Mouse (Mus musculus): ENCODE measurements around the gene Bnip3.

DNA sequence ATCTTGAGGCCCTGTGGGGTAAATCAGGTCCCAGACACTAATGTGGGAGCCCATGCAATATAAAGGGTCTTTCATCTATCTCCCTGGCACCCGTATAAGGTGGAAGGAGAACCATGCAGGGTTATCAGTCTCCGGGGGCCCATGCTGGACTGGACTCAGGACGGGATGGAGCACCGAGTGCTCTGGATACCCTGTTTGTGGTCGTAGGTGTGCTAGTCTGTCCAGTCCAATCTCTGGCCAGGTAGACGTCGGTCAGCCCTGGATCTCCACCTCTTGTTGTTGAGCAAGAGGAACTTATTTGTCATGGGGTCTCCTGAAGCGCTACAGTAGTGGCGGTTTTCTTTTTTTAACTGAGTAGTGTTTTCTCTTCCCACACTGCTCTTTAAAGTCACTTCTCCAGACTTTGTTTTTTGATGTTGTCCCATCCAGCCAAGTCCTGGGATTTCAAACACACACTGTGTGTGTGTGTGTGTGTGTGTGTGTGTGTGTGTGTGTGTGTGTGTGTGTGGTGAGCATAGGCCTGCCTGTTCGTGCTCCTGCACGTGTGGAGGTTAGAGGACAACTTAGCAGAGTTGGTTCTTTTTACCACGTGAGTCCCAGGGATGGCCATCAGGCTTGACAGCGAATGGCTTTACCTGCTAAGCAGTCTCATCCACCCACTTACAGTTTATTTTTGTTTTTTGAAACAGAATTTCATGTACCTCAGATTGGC, 61.8 kb downstream of the Bnip3 start:
- TF ChIP-seq CTCF (IDR thresholded peaks at IDR 0.05; ENCODE audit: low read depth), result no peak
- TF ChIP-seq EP300 (optimal IDR thresholded peaks at IDR 0.05), result no peak

Measured in stomach, postnatal 0 days (tissue).